9 mouse cellular contexts compared by ENCODE assay signal in genomic region chr11:21996661-21997560, GRCm38 (mm10). TPM values are rescaled to one million over a fixed set of nuclear protein-coding genes. Genes with fewer than 3 reads are reported as not detected.
DNase-seq lines count a peak whose midpoint lies in the region; ATAC-seq lines count a peak whose summit lies in the region.
"Had no signal": no experiment of that assay in that cellular context is flagged by ENCODE, and none has a peak within 500 bp of the region (broad histone marks: within the 10 kb centered on the region; RNA-seq: fewer than 3 reads in every experiment).

No protein-coding gene starts in this region.

- DNase-seq in layer of hippocampus, postnatal 36 days = peak; percentile 18 to 25
- no peak for DNase-seq in layer of hippocampus, adult 8-10 months (ENCODE audit: low spot score in 2 of 2)
- peak; percentile 25 to 31 for DNase-seq in cerebellum, postnatal 36 days
- peak; percentile 79 for DNase-seq in heart, embryonic 10.5 days (ENCODE audit: low spot score)
- peak; percentile 11 for DNase-seq in lung, postnatal 14 days
- DNase-seq in urinary bladder, postnatal 10 days (ENCODE audit: low spot score) = no peak

- H3K4me3 ChIP-seq in heart, embryonic 10.5 days = peak overlapping the region; percentile 55
- H3K4me3 ChIP-seq in kidney, embryonic 14.5 days (ENCODE audit: low read length) = peak overlapping the region; percentile 14
- H3K4me3 ChIP-seq in stomach, embryonic 14.5 days (ENCODE audit: low read depth, low read length) = peak overlapping the region; percentile 17; the same call in 1 of the 2 replicates

- H3K9ac ChIP-seq in kidney, embryonic 14.5 days (ENCODE audit: low read depth, low read length) = no peak overlapping the region
- H3K9ac ChIP-seq in stomach, embryonic 14.5 days (replicated peaks; ENCODE audit: low read depth, low read length) = no peak overlapping the region

- peaks cover 99% of the 10 kb centered on the region for H3K27me3 ChIP-seq in heart, embryonic 10.5 days (ENCODE audit: insufficient read depth, poor library complexity, severe bottlenecking)
- peaks cover 96% of the 10 kb centered on the region for H3K27me3 ChIP-seq in kidney, embryonic 14.5 days (ENCODE audit: control insufficient read depth, insufficient read depth, low read length)
- peaks cover 58% of the 10 kb centered on the region for H3K27me3 ChIP-seq in stomach, embryonic 14.5 days (ENCODE audit: control insufficient read depth, insufficient read depth, low read length)

- under 1% methylated on average over 63 of the region's 63 CpGs for WGBS in heart, embryonic 10.5 days
- under 1% methylated on average over 57 of the region's 63 CpGs for WGBS in kidney, embryonic 14.5 days
- WGBS in stomach, embryonic 14.5 days = under 1% methylated on average over 63 of the region's 63 CpGs

- ATAC-seq in kidney, embryonic 14.5 days (ENCODE audit: low FRiP score, low TSS enrichment) = peak; percentile 28
- no peak for ATAC-seq in stomach, embryonic 14.5 days (ENCODE audit: insufficient number of reproducible peaks, insufficient read depth, low FRiP score, low read depth)

- no peaks in the 10 kb centered on the region for H3K9me3 ChIP-seq in heart, embryonic 10.5 days
- no peaks in the 10 kb centered on the region for H3K9me3 ChIP-seq in kidney, embryonic 14.5 days (ENCODE audit: control insufficient read depth, low read length)
- H3K9me3 ChIP-seq in stomach, embryonic 14.5 days (ENCODE audit: control insufficient read depth, low read depth, low read length) = no peaks in the 10 kb centered on the region

- no peaks in the 10 kb centered on the region for H3K36me3 ChIP-seq in heart, embryonic 10.5 days
- no peaks in the 10 kb centered on the region for H3K36me3 ChIP-seq in kidney, embryonic 14.5 days (ENCODE audit: control insufficient read depth, insufficient read depth, low read length)
- H3K36me3 ChIP-seq in stomach, embryonic 14.5 days (ENCODE audit: control insufficient read depth, insufficient read depth, low read length) = no peaks in the 10 kb centered on the region

- no peak overlapping the region for H3K27ac ChIP-seq in heart, embryonic 10.5 days
- no peak overlapping the region for H3K27ac ChIP-seq in kidney, embryonic 14.5 days (ENCODE audit: low read depth, low read length)
- no peak overlapping the region for H3K27ac ChIP-seq in stomach, embryonic 14.5 days (ENCODE audit: low read length)

- H3K4me2 ChIP-seq in kidney, embryonic 14.5 days (replicated peaks; ENCODE audit: low read depth, low read length) = peak overlapping the region; percentile 40
- H3K4me2 ChIP-seq in stomach, embryonic 14.5 days (replicated peaks; ENCODE audit: low read depth, low read length) = peak overlapping the region; percentile 19

- peaks cover 39% of the 10 kb centered on the region for H3K4me1 ChIP-seq in heart, embryonic 10.5 days
- peaks cover 13% of the 10 kb centered on the region; the same call in 1 of the 2 replicates for H3K4me1 ChIP-seq in kidney, embryonic 14.5 days (ENCODE audit: control insufficient read depth, insufficient read depth, low read length)
- H3K4me1 ChIP-seq in stomach, embryonic 14.5 days (ENCODE audit: control insufficient read depth, insufficient read depth, low read length) = peaks cover 19% of the 10 kb centered on the region

RNA-seq across cellular contexts. Expression of gene Otx1, which starts 5.8 kb away (rescaled TPM):
- total RNA-seq in layer of hippocampus, postnatal 36 days (2021) = 1 to 10 TPM; 3.1 to 4.6 TPM
- 1 to 10 TPM; 2.7 to 5.5 (median 3.5) TPM for total RNA-seq in layer of hippocampus, adult 8-10 months (2022)
- 0.12 and 0.33 TPM in 2 replicates for polyA plus RNA-seq in heart, embryonic 10.5 days (2016; fragmentation: Nextera tagmentation; extraction: Ambion mirVana)
- not detected in 2 replicates for polyA plus RNA-seq in kidney, embryonic 14.5 days (2014; fragmentation: Nextera tagmentation; extraction: Ambion mirVana)
- polyA plus RNA-seq in stomach, embryonic 14.5 days (2014; fragmentation: Nextera tagmentation; extraction: Ambion mirVana) = 0.09 and 0.17 TPM in 2 replicates
- total RNA-seq: hematopoietic stem cell, adult 5-6 weeks had no signal

Comparison
In these comparisons a context has a peak if more than half of its experiments do, and no peak if none do; other contexts are left out.
1. DNase-seq: peak in layer of hippocampus, postnatal 36 days (2 of 2), cerebellum, postnatal 36 days (2 of 2), heart, embryonic 10.5 days (single experiment) and lung, postnatal 14 days (single experiment); none in layer of hippocampus, adult 8-10 months (0 of 2) and urinary bladder, postnatal 10 days (single experiment).
2. Peak in every context shown above with its lines, with median percentiles within 50 percentile points of each other: H3K4me3 ChIP-seq.